Mouse (Mus musculus): ENCODE results near the gene Rhou.

Gene Rhou

GRCm38 (mm10) chr8:123696167-123696566, 42.4 kb downstream of the Rhou start:
- no peak for DNase-seq (ENCODE audit: low read depth)

GRCm38 (mm10) chr8:123697329-123697728, 43.6 kb downstream of the Rhou start:
- DNase-seq (ENCODE audit: low read depth): no peak

GRCm38 (mm10) chr8:123700399-123701070, 46.8 kb downstream of the Rhou start:
- DNase-seq (ENCODE audit: low read depth): no peak

GRCm38 (mm10) chr8:123701952-123702587, 48.3 kb downstream of the Rhou start:
- DNase-seq (ENCODE audit: low read depth): no peak

GRCm38 (mm10) chr8:123705376-123705775, 51.6 kb downstream of the Rhou start:
- no peak for DNase-seq (ENCODE audit: low read depth)

GRCm38 (mm10) chr8:123707137-123707536, 53.4 kb downstream of the Rhou start:
- DNase-seq (ENCODE audit: low read depth): no peak

- DNase-seq (ENCODE audit: low read depth): no peak
Measured at GRCm38 (mm10) chr8:123708729-123709128, 55.0 kb downstream of the Rhou start.

GRCm38 (mm10) chr8:123710335-123710734, 56.6 kb downstream of the Rhou start:
- DNase-seq (ENCODE audit: low read depth): no peak

Measured in induced T-regulatory cell, adult 2 months (primary cell).